ENCODE assay signal across 10 mouse cellular contexts in the genomic region with DNA sequence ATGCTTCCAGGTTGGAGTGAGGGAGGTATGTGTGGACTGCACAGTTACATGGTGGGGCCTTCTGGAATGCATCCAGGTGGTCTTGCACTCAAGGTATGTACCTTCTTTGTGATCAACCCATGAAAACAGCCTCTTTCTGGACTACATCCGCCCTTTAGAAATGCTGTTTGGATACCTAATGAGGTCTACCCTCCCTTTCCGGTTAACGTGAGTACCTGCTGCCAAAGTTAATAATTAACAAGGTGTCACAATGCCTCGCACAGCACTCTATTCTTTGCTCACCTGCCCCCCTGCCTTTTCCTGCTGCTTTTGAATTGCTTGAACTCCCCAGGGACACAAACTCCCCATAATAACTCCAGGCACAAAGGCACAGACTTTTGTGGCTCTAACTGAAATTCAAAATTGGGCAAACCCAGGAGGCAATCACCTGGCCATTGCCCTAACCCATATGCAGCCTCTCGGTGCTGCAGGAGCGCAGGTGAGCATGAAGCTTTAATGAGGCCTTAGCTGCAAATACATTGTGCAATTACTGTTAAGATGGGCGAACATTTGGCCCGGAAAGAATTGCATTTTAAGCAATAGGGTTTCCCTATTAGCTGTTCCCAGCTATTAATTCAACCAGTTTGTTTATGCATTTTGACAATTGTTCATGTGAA.
DNase-seq lines count a peak whose midpoint lies in the region; ATAC-seq lines count a peak whose summit lies in the region.
"Had no signal": no experiment of that assay in that cellular context is flagged by ENCODE, and none has a peak within 500 bp of the region (broad histone marks: within the 10 kb centered on the region; RNA-seq: fewer than 3 reads in every experiment).

No protein-coding gene starts in this region.

- DNase-seq in kidney, postnatal 25 days, result peak; percentile 14 to 49
- DNase-seq in lung, postnatal 4 days, result peak; percentile 21 to 32
- no peak for DNase-seq in thymus, postnatal 10 days (ENCODE audit: low spot score in 2 of 2)
- DNase-seq in gastrocnemius, adult 8-10 months (ENCODE audit: low spot score in 2 of 2), result no peak
- no peak for DNase-seq in ovary, postnatal 10 days (ENCODE audit: low spot score)
- DNase-seq: adrenal gland, postnatal 36 days had no signal

- WGBS in embryonic facial prominence, embryonic 15.5 days, result 66% methylated on average over 8 of the region's 8 CpGs
- WGBS in intestine, embryonic 15.5 days, result 52% methylated on average over 8 of the region's 8 CpGs

- H3K27me3 ChIP-seq in embryonic facial prominence, embryonic 15.5 days, result no peaks in the 10 kb centered on the region
- no peaks in the 10 kb centered on the region for H3K27me3 ChIP-seq in intestine, embryonic 15.5 days (replicated peaks)
- H3K27me3 ChIP-seq: heart, embryonic 13.5 days; hindbrain, embryonic 12.5 days had no signal

- H3K9me3 ChIP-seq in embryonic facial prominence, embryonic 15.5 days (replicated peaks), result no peaks in the 10 kb centered on the region
- H3K9me3 ChIP-seq in intestine, embryonic 15.5 days, result no peaks in the 10 kb centered on the region
- H3K9me3 ChIP-seq: heart, embryonic 13.5 days; hindbrain, embryonic 12.5 days had no signal

- 0 out of 2 replicates have a peak, but pooled peaks have one; percentile 34 for ATAC-seq in embryonic facial prominence, embryonic 15.5 days (ENCODE audit: insufficient number of reproducible peaks, low FRiP score, low TSS enrichment, low read depth)
- peak; percentile 96 for ATAC-seq in intestine, embryonic 15.5 days

- H3K36me3 ChIP-seq in embryonic facial prominence, embryonic 15.5 days, result no peaks in the 10 kb centered on the region
- H3K36me3 ChIP-seq in intestine, embryonic 15.5 days, result no peaks in the 10 kb centered on the region
- H3K36me3 ChIP-seq: heart, embryonic 13.5 days; hindbrain, embryonic 12.5 days had no signal

- no peak overlapping the region for H3K4me3 ChIP-seq in embryonic facial prominence, embryonic 15.5 days (replicated peaks)
- H3K4me3 ChIP-seq in intestine, embryonic 15.5 days (replicated peaks), result no peak overlapping the region
- H3K4me3 ChIP-seq: heart, embryonic 13.5 days; hindbrain, embryonic 12.5 days had no signal

- H3K4me2 ChIP-seq in embryonic facial prominence, embryonic 15.5 days (replicated peaks), result no peak overlapping the region
- H3K4me2 ChIP-seq in intestine, embryonic 15.5 days (replicated peaks), result 0 out of 2 replicates have a peak overlapping the region, but pooled peaks have one; percentile 28
- H3K4me2 ChIP-seq: heart, embryonic 13.5 days; hindbrain, embryonic 12.5 days had no signal

- H3K9ac ChIP-seq in embryonic facial prominence, embryonic 15.5 days, result no peak overlapping the region
- H3K9ac ChIP-seq in intestine, embryonic 15.5 days, result no peak overlapping the region
- H3K9ac ChIP-seq: heart, embryonic 13.5 days; hindbrain, embryonic 12.5 days had no signal

- no peak overlapping the region for H3K27ac ChIP-seq in embryonic facial prominence, embryonic 15.5 days (replicated peaks)
- no peak overlapping the region for H3K27ac ChIP-seq in intestine, embryonic 15.5 days
- H3K27ac ChIP-seq: heart, embryonic 13.5 days; hindbrain, embryonic 12.5 days had no signal

- no peaks in the 10 kb centered on the region for H3K4me1 ChIP-seq in embryonic facial prominence, embryonic 15.5 days
- H3K4me1 ChIP-seq in intestine, embryonic 15.5 days (replicated peaks), result peaks cover 8% of the 10 kb centered on the region; the same call in 1 of the 2 replicates
- H3K4me1 ChIP-seq: hindbrain, embryonic 12.5 days had no signal

Comparison
In these comparisons a context has a peak if more than half of its experiments do, and no peak if none do; other contexts are left out.
1. DNase-seq: peak in kidney, postnatal 25 days (2 of 2) and lung, postnatal 4 days (2 of 2); none in thymus, postnatal 10 days (0 of 2), gastrocnemius, adult 8-10 months (0 of 2) and ovary, postnatal 10 days (single experiment).